Mouse (Mus musculus) embryonic facial prominence, embryonic 14.5 days (tissue): ENCODE results near the gene Gpr135. TPM values are rescaled to one million over a fixed set of nuclear protein-coding genes. Genes with fewer than 3 reads are reported as not detected.

Source experiments
- ATAC-seq: fragments of 200-750 bp; cut with Nextera tagmentation; 2 replicates; pipeline ENCODE4 v1.8.0; 2017; ENCODE audit warnings: low read depth, moderate number of reproducible peaks, moderate TSS enrichment
- DNase-seq: peaks from one replicate; pipeline ENCODE4 v3.0.0-alpha.2; 2015; ENCODE audit warnings: low spot score
- H3K27ac ChIP-seq: fragments of 300-500 bp; sonication (generic); replicated peaks from 2 replicates; pipeline ENCODE4 v1.5.1; 2014; ENCODE audit warnings: low read depth, mild to moderate bottlenecking, low read length, moderate library complexity
- H3K27me3 ChIP-seq: fragments of 300-500 bp; sonication (generic); replicated peaks from 2 replicates; pipeline ENCODE4 v1.6.1; 2014; ENCODE audit warnings: low read length; ENCODE audit not compliant: control insufficient read depth, insufficient read depth
- H3K36me3 ChIP-seq: fragments of 300-500 bp; sonication (generic); 2 replicates; pipeline ENCODE4 v1.6.1; 2014; ENCODE audit warnings: low read length, mixed read lengths; ENCODE audit not compliant: control insufficient read depth, insufficient read depth
- H3K4me1 ChIP-seq: fragments of 300-500 bp; sonication (generic); 2 replicates; pipeline ENCODE4 v1.6.1; 2014; ENCODE audit warnings: antibody characterized with exemption, low read length; ENCODE audit not compliant: control insufficient read depth, insufficient read depth
- H3K4me2 ChIP-seq: fragments of 300-500 bp; sonication (generic); 2 replicates; pipeline ENCODE4 v1.6.1; 2014; ENCODE audit warnings: low read depth, mild to moderate bottlenecking, low read length, moderate library complexity, mixed read lengths
- H3K4me3 ChIP-seq: fragments of 300-500 bp; sonication (generic); 2 replicates; pipeline ENCODE4 v1.5.1; 2014; ENCODE audit warnings: low read depth, mild to moderate bottlenecking, low read length
- H3K9ac ChIP-seq: fragments of 300-500 bp; sonication (generic); 2 replicates; pipeline ENCODE4 v1.6.1; 2014; ENCODE audit warnings: low read depth, mild to moderate bottlenecking, low read length, moderate library complexity, mixed read lengths
- H3K9me3 ChIP-seq: fragments of 300-500 bp; sonication (generic); 2 replicates; pipeline ENCODE4 v1.6.1; 2016; ENCODE audit warnings: low read length; ENCODE audit not compliant: control insufficient read depth
- WGBS: fragments of 180-500 bp; shearing (Covaris S2); extraction: QIAGEN DNeasy Blood & Tissue Kit; methylation state at CpG from one replicate; pipeline ENCODE4 v1.1.7; 2014; 5-methylcytosine and 5-hydroxymethylcytosine counted together
- polyA plus RNA-seq: library from polyadenylated mRNA; unstranded; fragments of >200 nt; fragmentation: Nextera tagmentation; extraction: Ambion mirVana; gene quantifications from 2 replicates; pipeline ENCODE4 v1.2.1, GENCODE M21; 2014

Gene Gpr135
- polyA plus RNA-seq, 1 experiment from 2014 or later, result 1.0 TPM

DNA sequence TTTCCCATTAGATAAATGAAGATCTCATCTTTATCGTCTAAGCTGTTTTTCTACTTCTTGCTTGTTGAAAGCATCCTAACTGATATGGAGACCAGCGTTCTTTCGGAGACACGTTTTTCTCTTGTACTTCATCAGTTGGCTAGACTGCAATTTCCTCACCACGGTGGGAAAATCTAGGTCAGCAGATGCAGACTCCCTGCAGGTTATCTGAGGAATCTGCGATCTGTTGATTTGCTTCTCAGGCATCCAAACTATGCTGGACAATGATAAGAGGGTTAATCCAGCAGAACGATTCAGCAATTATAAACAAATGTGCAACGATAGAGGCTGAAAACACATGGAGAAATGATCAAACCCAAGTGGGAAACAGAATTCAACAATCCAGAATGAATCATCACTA, 31.4 kb downstream of the Gpr135 start:
- Histone ChIP-seq H3K4me3 (no peak overlapping the region), H3K9ac (no peak overlapping the region), H3K4me1 (no peaks in the 10 kb centered on the region), H3K27ac (no peak overlapping the region), H3K27me3 (no peaks in the 10 kb centered on the region), H3K9me3 (0 out of 2 replicates have a peak, but pooled peaks cover 4% of the 10 kb centered on the region), H3K4me2 (no peak overlapping the region), H3K36me3 (no peaks in the 10 kb centered on the region)
- no peak for ATAC-seq
- peak; percentile 22 for DNase-seq
- 57% methylated on average over 8 of the region's 8 CpGs for WGBS

DNA sequence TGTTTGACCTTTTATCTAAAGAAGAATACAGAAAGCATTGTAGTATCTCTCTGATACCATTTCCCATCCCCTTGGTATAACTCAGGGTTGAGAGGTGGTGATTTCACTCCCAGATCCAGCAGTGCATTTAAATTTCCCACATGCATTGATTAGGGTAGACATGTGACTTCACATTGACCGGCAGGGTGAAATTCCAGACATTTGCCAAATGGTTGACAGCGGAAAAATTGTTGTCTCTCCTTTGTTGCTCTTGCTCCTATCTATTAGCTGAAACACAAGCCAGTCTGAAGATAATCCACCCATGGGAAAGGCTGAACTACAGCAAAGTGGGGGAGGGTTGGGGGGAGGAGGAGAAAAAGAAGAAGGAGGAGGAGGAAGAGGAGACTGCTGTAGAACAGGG, 32.1 kb downstream of the Gpr135 start:
- Histone ChIP-seq H3K4me1 (no peaks in the 10 kb centered on the region), H3K36me3 (no peaks in the 10 kb centered on the region), H3K9me3 (0 out of 2 replicates have a peak, but pooled peaks cover 4% of the 10 kb centered on the region), H3K27me3 (no peaks in the 10 kb centered on the region), H3K4me2 (no peak overlapping the region), H3K4me3 (no peak overlapping the region), H3K27ac (no peak overlapping the region), H3K9ac (no peak overlapping the region)
- 45% methylated on average over 2 of the region's 2 CpGs for WGBS
- ATAC-seq (no peak), DNase-seq (no peak)

GRCm38 (mm10) chr12:72037049-72037448, 33.9 kb downstream of the Gpr135 start:
- Histone ChIP-seq H3K4me3 (no peak overlapping the region), H3K27ac (no peak overlapping the region), H3K4me2 (no peak overlapping the region), H3K27me3 (no peaks in the 10 kb centered on the region), H3K36me3 (no peaks in the 10 kb centered on the region), H3K4me1 (no peaks in the 10 kb centered on the region), H3K9me3 (0 out of 2 replicates have a peak, but pooled peaks cover 4% of the 10 kb centered on the region), H3K9ac (no peak overlapping the region)
- 80% methylated on average over 6 of the region's 6 CpGs for WGBS
- DNase-seq, result no peak
- no peak for ATAC-seq

- 70% methylated on average over 9 of the region's 9 CpGs for WGBS
- ATAC-seq (no peak), DNase-seq (no peak)
- H3K4me2 ChIP-seq, result no peak overlapping the region
- no peaks in the 10 kb centered on the region for H3K4me1 ChIP-seq
- H3K27ac ChIP-seq, result no peak overlapping the region
- H3K4me3 ChIP-seq, result no peak overlapping the region
- H3K9me3 ChIP-seq, result 0 out of 2 replicates have a peak, but pooled peaks cover 4% of the 10 kb centered on the region
- H3K27me3 ChIP-seq, result no peaks in the 10 kb centered on the region
- H3K9ac ChIP-seq, result no peak overlapping the region
- H3K36me3 ChIP-seq, result no peaks in the 10 kb centered on the region
Observed at GRCm38 (mm10) chr12:72036097-72036661, 34.7 kb downstream of the Gpr135 start.

- Histone ChIP-seq H3K27ac (no peak overlapping the region), H3K9me3 (no peaks in the 10 kb centered on the region), H3K4me1 (no peaks in the 10 kb centered on the region), H3K9ac (no peak overlapping the region), H3K4me2 (no peak overlapping the region), H3K27me3 (no peaks in the 10 kb centered on the region), H3K4me3 (no peak overlapping the region), H3K36me3 (no peaks in the 10 kb centered on the region)
- 73% methylated on average over 6 of the region's 6 CpGs for WGBS
- ATAC-seq, result no peak
- no peak for DNase-seq
Observed at GRCm38 (mm10) chr12:72031794-72032193, 39.1 kb downstream of the Gpr135 start.

DNA sequence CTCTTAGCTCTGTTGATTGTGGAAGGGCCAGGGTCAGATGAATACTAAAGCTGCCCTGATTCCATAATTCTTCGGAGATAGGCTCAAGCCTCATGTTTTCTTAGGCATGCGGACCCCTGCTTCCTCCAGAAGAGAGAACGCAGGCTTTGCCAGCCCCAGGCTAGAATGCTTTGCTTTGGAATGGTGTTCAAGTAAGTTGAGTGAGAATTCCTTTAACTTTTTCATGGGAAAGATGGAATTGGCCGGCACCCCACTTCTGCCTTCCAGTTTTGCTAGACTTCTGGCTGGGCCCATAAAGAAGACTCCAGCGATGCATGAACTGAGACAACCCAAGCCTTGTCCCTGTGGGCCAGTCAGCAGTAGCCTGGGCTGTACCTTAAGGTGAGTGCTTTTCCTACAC, 39.8 kb downstream of the Gpr135 start:
- H3K36me3 ChIP-seq, result no peaks in the 10 kb centered on the region
- no peak overlapping the region for H3K9ac ChIP-seq
- H3K27ac ChIP-seq, result no peak overlapping the region
- no peak for DNase-seq
- no peaks in the 10 kb centered on the region for H3K4me1 ChIP-seq
- 75% methylated on average over 5 of the region's 5 CpGs for WGBS
- no peak overlapping the region for H3K4me3 ChIP-seq
- H3K9me3 ChIP-seq, result no peaks in the 10 kb centered on the region
- no peak overlapping the region for H3K4me2 ChIP-seq
- ATAC-seq, result no peak
- H3K27me3 ChIP-seq, result no peaks in the 10 kb centered on the region

DNA sequence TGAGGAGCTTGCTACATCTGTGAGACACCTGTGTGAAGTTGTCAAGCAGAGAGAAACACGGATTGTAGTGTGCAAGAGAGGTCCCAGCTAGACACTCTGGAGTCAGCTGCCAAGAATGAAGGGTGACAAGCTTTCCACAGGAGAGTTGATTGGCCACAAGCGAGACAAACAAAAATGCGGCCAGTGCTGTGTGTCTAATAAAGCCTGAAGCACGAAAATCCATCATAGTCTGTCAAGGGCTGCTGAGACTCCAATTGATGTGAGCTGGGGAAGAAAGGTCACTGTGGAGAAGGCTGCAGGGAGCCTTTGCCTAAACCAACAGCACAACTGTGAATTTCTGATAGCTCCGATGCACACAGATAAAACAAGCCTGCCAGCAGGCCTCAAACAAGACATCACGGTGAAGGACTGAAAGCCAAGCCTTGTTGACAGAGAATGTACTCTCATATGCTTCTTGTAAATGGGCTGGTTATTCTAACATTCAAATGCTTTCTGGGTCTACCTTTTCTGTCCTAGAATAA, 45.6 kb downstream of the Gpr135 start:
- no peak for ATAC-seq
- Histone ChIP-seq H3K9me3 (no peaks in the 10 kb centered on the region), H3K27me3 (no peaks in the 10 kb centered on the region), H3K4me2 (no peak overlapping the region), H3K36me3 (no peaks in the 10 kb centered on the region), H3K9ac (no peak overlapping the region), H3K27ac (no peak overlapping the region), H3K4me3 (no peak overlapping the region), H3K4me1 (no peaks in the 10 kb centered on the region)
- 56% methylated on average over 6 of the region's 6 CpGs for WGBS
- DNase-seq, result no peak

- Histone ChIP-seq H3K9ac (no peak overlapping the region), H3K4me3 (no peak overlapping the region), H3K27ac (no peak overlapping the region), H3K9me3 (no peaks in the 10 kb centered on the region), H3K4me1 (no peaks in the 10 kb centered on the region), H3K36me3 (no peaks in the 10 kb centered on the region), H3K4me2 (no peak overlapping the region), H3K27me3 (no peaks in the 10 kb centered on the region)
- DNase-seq (no peak), ATAC-seq (no peak)
- 96% methylated on average over 5 of the region's 5 CpGs for WGBS
Observed at GRCm38 (mm10) chr12:72023572-72023971, 47.4 kb downstream of the Gpr135 start.

GRCm38 (mm10) chr12:72022790-72023189, 48.1 kb downstream of the Gpr135 start:
- no peaks in the 10 kb centered on the region for H3K9me3 ChIP-seq
- no peak overlapping the region for H3K9ac ChIP-seq
- H3K36me3 ChIP-seq, result no peaks in the 10 kb centered on the region
- ATAC-seq, result no peak
- H3K4me1 ChIP-seq, result no peaks in the 10 kb centered on the region
- H3K27ac ChIP-seq, result no peak overlapping the region
- no peak overlapping the region for H3K4me2 ChIP-seq
- no peak overlapping the region for H3K4me3 ChIP-seq
- no peaks in the 10 kb centered on the region for H3K27me3 ChIP-seq
- WGBS, result 87% methylated on average over 3 of the region's 3 CpGs
- DNase-seq, result no peak
